Mouse (Mus musculus) R1 (cell line): Measurements from ENCODE around the gene Ppp1r12a.
"Not testable (repeated sequence)": the region's sequence is repeated elsewhere in the genome, so short reads cannot be mapped to it uniquely, and the experiment has no call there.

Experiments
- DNase-seq: peaks from one replicate; pipeline ENCODE4 v3.0.0-alpha.2; 2018; ENCODE audit warnings: low read depth, low spot score

The Ppp1r12a gene

DNA sequence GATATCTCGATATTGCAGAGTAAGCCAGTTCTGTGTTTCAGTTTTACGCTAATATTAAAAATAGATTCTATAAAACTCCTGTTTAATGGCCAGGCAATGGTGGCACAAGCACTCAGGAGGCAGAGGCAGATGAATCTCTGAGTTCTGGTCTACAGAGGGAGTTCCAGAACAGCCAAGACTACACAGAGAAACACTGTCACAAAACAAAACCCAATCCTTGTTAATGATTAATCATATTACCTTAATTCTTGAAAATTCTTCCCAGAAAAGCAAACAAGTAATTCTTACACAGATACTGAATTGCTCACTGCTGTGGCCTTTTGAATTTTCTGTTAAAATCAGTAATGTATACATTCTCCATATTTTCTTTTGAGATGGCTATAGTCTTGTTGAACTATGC lies 37.0 kb downstream of the Ppp1r12a start:
- DNase-seq: no peak

DNA sequence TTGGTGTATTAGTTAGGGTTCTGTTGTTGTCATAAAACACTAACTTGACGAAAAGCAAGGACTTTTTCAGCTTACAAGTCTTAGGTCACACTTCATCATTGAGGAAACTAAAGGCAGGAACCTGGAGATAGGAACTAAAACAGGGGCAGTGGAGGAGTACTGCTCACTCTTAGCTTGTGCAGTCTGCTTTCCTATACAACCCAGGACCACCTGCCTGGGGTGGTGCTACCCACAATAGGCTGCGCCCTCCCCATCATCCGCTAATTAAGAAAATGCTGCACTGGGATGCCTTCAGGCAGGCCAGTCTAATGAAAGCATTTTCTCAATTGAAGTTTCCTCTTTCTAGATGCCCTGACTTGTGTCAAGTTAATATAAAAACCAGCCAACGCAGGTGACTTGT lies 40.1 kb downstream of the Ppp1r12a start:
- DNase-seq: no peak

GRCm38 (mm10) chr10:108203440-108203839 lies 41.4 kb downstream of the Ppp1r12a start:
- no peak for DNase-seq

DNA sequence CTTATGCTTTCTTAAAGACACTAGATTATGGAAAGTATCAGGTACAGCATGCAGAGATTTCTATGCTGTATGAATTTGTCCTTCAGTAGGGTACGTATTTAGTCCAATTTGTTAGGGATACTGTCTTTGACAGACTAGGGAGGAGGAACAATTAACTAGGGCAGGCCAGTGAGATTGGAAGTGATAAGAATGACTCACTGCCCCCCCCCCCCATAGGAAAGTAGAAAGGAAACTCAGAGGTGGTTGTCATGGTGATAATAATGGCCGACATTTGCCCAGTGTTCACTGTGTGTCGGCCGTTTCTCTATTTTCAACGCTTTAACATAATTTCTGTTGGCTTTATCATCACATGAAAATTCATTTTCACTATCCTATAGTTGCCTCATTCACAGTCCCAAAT lies 47.4 kb downstream of the Ppp1r12a start:
- DNase-seq: no peak

GRCm38 (mm10) chr10:108224413-108224812 lies 62.4 kb downstream of the Ppp1r12a start:
- DNase-seq: no peak

- no peak for DNase-seq
Observed at GRCm38 (mm10) chr10:108237049-108237448, 75.1 kb downstream of the Ppp1r12a start.

- DNase-seq: peak; percentile 61
Observed at GRCm38 (mm10) chr10:108239061-108239460, 77.1 kb downstream of the Ppp1r12a start.

GRCm38 (mm10) chr10:108250710-108251109 lies 88.7 kb downstream of the Ppp1r12a start:
- peak; percentile 76 for DNase-seq

DNA sequence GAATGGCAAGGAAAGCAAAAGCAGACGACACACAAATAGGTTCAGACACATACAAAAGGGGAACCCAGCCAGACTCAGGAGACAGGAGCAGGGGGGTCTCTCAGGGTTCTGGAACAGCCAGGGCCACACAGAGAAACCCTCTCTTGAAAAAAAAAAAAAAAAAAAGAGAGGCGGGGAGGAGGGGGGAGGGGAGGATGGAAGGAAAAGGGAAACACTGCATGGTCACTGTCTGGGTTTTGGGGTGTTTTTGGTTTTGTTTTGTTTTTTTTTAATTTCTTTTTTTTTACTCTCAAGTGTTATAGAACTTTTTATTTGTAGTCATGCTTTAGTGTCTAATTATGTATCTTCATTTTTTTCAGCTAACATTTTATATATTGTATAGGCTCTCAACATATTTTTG lies 89.2 kb downstream of the Ppp1r12a start:
- no peak for DNase-seq

GRCm38 (mm10) chr10:108255812-108256376 lies 93.9 kb downstream of the Ppp1r12a start:
- DNase-seq: no peak

- DNase-seq: no peak
Observed at GRCm38 (mm10) chr10:108260931-108261330, 98.9 kb downstream of the Ppp1r12a start.

DNA sequence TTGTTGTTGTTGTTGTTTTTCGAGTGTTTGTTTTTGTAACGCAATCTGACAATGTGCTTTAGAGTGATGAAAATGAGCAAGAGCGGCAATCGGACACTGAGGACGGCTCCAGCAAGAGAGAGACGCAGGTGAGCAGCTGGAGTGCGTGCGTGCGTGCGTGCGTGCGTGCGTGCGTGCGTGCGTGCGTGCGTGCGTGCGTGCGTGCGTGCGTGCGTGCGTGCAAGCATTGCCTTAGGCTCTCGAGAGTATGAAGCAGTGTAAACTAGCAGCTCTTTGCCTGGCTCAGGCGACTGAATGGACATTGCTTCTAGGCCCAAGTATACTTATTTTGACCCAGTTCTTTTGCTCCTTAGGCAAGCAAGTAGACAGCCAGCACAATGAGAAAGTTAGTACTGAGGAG lies 102.6 kb downstream of the Ppp1r12a start:
- peak; percentile 66 for DNase-seq

DNA sequence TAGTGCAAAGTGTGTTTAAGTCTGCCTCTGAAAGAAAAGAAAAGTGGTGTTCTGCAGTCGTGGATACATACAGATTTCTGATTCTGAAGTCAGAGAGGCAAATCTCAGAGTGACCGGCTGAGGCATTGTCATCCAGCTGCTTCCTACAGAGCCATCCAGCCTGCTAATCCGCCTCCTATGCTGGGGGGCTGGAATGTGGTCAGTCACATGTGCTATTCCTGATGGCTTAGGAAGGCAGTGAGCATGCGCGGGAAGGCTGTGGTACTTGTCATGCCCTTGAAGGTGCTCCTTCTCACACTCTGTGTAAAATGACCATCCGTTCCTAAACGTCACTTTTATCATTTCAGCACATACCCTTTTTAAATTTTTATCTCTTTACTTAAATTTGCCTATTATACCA lies 109.2 kb downstream of the Ppp1r12a start:
- DNase-seq: peak; percentile 75

- no peak for DNase-seq
Observed at GRCm38 (mm10) chr10:108276678-108277077, 114.7 kb downstream of the Ppp1r12a start.

GRCm38 (mm10) chr10:108277198-108277597 lies 115.2 kb downstream of the Ppp1r12a start:
- no peak for DNase-seq

- not testable (repeated sequence) for DNase-seq
Observed at GRCm38 (mm10) chr10:108281099-108281498, 119.1 kb downstream of the Ppp1r12a start.

- DNase-seq: no peak
Observed at GRCm38 (mm10) chr10:108282351-108282750, 120.4 kb downstream of the Ppp1r12a start.

DNA sequence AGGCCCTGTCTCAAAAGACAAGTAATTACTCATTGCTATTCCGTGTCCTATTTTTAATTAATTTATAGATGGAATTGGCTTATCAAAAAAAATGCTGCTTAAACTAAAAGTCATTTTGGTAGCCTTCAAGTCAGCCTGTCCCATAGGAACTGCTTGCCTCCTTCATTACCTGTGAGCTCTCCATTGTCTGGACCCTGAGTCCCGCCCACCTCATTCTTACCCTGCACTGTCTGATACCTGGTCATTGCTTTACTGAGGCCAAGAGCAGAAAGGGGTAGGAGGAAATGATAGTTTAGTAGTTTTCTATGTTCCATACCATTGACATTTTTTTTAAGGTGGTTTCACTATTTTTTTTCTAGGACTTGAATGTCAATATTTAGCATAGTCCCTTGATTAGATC lies 121.4 kb downstream of the Ppp1r12a start:
- DNase-seq: no peak

DNA sequence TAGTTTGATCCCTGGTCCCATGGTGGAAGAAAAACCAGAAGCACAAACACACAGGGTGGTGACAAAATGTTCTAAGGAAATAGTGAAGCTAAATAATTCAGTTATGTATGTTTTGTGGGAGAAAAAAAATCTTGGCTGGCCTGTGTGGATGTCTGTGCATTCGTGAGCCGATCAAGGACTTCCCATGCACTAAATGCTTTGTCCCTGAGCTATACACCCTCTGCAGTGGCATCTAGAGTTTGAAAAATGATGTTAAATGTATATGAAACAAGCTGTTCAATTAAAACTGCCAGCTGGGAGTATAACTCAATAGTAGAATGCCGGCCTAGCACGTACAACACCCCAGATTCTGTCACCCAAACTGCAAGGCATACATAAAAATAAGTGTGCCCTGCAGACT lies 121.8 kb downstream of the Ppp1r12a start:
- no peak for DNase-seq

GRCm38 (mm10) chr10:108284445-108284844 lies 122.5 kb downstream of the Ppp1r12a start:
- no peak for DNase-seq

DNA sequence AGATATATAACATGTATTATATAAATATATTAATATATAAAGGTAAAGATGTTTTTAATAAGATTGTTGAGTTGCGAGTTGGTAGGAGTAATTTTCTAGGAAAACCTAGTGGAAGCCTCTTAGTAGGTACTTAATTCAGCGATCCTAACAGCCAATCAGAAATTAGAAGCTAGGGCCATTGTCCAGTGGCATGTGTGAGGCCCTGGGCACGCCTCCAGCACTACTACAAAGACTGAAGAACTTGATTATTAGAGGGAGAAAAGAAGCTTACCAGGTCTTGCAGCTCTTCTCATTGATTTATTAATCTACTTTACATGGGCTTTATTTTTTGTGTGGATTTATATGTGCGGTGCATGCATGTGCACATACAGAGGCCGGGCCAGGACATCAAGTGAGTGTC lies 123.0 kb downstream of the Ppp1r12a start:
- DNase-seq: peak; percentile 67

DNA sequence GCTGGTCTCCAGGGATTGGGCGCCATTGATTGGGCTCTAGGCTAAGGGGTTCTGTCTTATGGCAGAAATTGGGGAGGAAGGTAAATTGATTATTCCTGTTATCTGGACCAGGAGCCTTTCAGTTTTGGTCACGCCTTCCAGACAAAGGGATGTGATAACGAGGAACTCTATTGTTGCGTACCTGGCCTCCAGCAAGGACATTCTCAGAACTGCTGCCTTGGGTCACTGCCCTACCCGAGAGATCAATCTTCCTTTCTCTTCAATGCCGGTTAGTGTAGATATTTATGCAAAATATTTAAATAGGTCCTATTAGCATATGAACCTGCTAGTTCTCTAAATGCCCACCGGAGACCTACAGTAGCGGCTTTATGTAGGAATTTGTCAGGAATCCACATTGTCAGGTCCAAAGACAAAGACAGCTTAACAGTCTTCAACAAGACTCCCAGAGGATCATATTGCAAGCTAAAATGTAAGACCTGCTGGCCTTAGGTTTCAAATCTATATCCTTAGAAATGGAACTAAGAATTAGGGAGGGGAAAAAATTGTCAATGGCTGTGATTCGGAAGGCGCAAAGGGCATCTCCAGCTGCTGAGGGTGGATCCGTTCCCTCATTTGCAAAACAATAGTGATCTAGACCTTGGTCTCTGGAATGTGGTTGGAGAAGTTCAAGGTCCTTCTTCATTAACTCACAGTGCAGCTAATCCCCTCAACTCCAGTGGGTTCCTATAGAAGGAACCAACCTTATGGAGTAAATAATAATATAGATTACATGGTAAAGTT lies 124.9 kb downstream of the Ppp1r12a start:
- DNase-seq: peak; percentile 99

GRCm38 (mm10) chr10:108287438-108287801 lies 125.4 kb downstream of the Ppp1r12a start:
- no peak for DNase-seq
